Mouse (Mus musculus) bone marrow, adult 2 months (tissue): ENCODE data around the gene Galnt10. TPM values are rescaled to one million over a fixed set of nuclear protein-coding genes. Genes with fewer than 3 reads are reported as not detected.

ENCODE experiments used
- H3K27ac ChIP-seq: fragments of 200-500 bp; 2 replicates; pipeline ENCODE4 v1.5.1; 2012; ENCODE audit warnings: low read depth, mild to moderate bottlenecking, control low read depth, inconsistent platforms, low read length; ENCODE audit not compliant: control insufficient read depth, poor library complexity, insufficient read depth
- H3K4me1 ChIP-seq: fragments of 200-500 bp; 2 replicates; pipeline ENCODE4 v1.6.1; 2011; ENCODE audit warnings: low read length; ENCODE audit not compliant: control insufficient read depth, insufficient read depth
- H3K4me3 ChIP-seq: fragments of 200-500 bp; replicated peaks from 2 replicates; pipeline ENCODE3; 2011; ENCODE audit warnings: mild to moderate bottlenecking, low read depth, low read length, control low read depth; ENCODE audit not compliant: control insufficient read depth
- CTCF ChIP-seq: fragments of 200-500 bp; IDR thresholded peaks from 2 replicates; pipeline ENCODE4 v1.5.1; 2011; ENCODE audit warnings: low read length, control low read depth; ENCODE audit not compliant: control insufficient read depth, insufficient read depth
- POLR2A ChIP-seq: fragments of 200-500 bp; IDR thresholded peaks from 2 replicates; pipeline ENCODE4 v1.6.1; 2011; ENCODE audit warnings: low read depth, mild to moderate bottlenecking, control low read depth, low read length, borderline replicate concordance; ENCODE audit not compliant: control insufficient read depth
- WGBS: fragments of 180-500 bp; shearing (Covaris S2); methylation state at CpG from one replicate; pipeline ENCODE4 v1.1.7; 2018; 5-methylcytosine and 5-hydroxymethylcytosine counted together
- polyA plus RNA-seq: library from polyadenylated mRNA; stranded (reverse); fragments of >200 nt; gene quantifications from 2 replicates; pipeline ENCODE4 v1.2.4, GENCODE M21; 2011; ENCODE audit warnings: low replicate concordance; ENCODE audit not compliant: missing spikeins, insufficient read depth, insufficient read length

Galnt10 gene
- polyA plus RNA-seq = 16.6 and 18.0 TPM in 2 replicates

DNA sequence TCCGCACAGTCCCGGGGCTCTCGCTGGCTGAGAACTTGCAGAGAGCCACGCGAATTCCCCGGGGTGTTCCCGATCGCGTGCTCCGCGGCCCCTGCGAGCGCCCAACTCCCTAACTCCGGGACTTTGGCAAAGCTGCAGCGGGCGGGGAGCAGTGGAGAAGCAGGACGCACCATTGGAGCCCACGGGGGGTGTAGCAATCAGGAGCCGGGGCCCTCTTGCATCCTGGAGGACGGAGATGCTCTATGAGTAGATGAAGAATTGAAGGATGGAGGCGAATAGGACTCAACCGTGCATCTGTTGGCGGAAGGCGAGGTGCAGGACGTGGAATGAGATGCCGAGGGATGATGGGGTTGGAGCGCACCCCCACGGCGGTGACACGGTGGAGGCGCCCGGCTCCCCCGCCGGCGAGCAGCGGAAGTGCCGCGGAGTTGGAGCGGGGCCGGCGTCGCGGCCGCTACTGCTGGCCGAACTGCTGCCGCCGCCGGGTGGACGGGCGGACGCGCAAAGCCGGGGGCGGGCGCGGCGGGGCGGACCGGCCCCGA is at the start of gene Galnt10:
Galnt10 (plus strand) TSS at position 425 of the 542 bp plus-strand sequence.
- WGBS = under 1% methylated on average over 57 of the region's 60 CpGs
- peaks cover 3% of the 10 kb centered on the region; the same call in 1 of the 2 replicates for H3K4me1 ChIP-seq
- peak within 1 kb of the TSS; percentile 81 for H3K27ac ChIP-seq
- peak within 1 kb of the TSS; percentile 94 for H3K4me3 ChIP-seq
- TF ChIP-seq POLR2A = peak; percentile 94; the same call in 1 of the 2 replicates
- TF ChIP-seq CTCF = peak; percentile 35; the same call in 1 of the 2 replicates

DNA sequence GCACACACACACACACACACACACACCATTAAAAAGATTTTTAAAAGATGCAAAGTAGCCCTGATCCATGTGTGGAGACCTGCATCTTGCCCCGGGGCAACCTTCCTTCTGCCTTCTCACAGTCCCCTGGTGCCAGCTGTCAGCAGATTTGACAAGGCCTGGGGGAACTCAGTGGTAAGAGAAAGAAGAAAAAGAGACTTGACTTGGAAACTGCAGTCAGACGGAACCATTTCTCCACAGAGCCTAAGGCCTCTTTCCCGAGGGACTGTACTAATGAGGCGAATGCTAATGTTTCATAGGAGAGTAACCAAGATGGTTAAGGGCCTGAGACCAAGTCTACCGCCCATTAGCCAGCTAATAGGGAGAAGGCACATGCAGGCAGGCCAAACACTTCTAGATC is 49.3 kb upstream of the Galnt10 start:
- H3K4me1 ChIP-seq = no peaks in the 10 kb centered on the region
- no peak for TF ChIP-seq POLR2A
- TF ChIP-seq CTCF = no peak

DNA sequence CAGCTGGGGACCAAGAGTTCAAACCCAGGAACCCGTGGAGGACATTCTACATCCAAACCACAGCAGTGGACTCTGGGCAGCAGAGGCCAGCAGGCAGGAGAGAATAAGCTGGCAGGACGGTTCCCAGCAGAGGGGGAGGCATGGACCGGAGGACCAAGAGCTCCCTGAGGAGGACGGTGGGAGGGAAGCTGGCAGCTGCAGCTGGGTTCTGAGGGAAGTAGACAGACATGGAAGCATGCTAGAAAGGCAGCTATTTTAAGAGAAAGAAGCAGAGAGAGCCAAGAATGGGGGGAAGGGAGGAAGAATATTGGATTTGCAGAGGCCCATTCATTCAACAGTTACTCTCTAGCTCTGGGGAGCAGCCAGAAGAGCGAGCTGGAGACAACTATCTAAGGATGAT is 47.1 kb upstream of the Galnt10 start:
- 80% methylated on average over 5 of the region's 5 CpGs for WGBS
- Histone ChIP-seq H3K4me1 (no peaks in the 10 kb centered on the region), H3K4me3 (no peak overlapping the region), H3K27ac (no peak overlapping the region)
- TF ChIP-seq CTCF (no peak), POLR2A (no peak)

More for the DNA sequence above, 49.3 kb upstream of the Galnt10 start:
- no peak overlapping the region for H3K4me3 ChIP-seq
- H3K27ac ChIP-seq = no peak overlapping the region
- WGBS = 79% methylated on average over 5 of the region's 5 CpGs

DNA sequence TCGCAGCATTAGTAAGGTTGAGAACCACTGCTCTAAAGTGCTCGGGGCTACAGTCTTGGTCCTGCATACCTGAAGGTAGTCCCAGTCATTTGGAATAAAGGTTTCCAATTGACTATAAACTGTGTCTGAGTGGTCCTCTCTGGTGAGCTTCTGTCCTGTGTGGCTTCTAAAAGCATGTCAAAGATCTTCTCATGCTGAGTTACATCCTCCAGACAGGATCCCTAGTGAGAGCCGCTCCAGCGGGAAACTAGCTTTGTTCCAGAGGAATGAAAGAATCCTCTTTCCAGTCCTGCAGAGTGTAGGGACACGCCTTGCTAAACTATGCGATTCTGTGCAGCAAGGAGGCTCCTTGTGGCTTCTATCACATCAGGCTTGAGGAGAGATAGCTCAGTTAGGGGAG is 45.9 kb upstream of the Galnt10 start:
- no peak for TF ChIP-seq CTCF
- WGBS = 76% methylated on average over 6 of the region's 6 CpGs
- H3K4me3 ChIP-seq = no peak overlapping the region

DNA sequence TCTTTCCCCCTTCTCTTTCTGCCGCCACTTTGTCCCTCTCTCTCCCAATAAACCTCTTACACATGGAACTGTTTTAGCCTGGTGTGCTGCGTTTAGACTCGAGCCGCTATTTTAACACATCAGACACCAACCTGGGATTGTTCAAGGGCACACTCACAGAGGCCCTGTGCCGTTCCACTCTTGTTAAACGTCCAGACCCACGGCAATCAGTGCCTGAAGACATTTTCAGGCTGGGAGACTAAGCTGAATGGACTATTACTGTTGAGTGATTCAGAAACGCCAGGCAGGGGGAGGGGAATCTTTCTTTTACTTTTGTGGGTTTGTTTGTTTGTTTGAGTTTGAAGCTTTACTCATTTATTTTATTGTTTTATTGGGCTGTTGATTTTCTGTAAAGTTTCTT is 45.1 kb upstream of the Galnt10 start:
- 80% methylated on average over 8 of the region's 8 CpGs for WGBS
- H3K4me3 ChIP-seq = no peak overlapping the region
- no peaks in the 10 kb centered on the region for H3K4me1 ChIP-seq
- no peak overlapping the region for H3K27ac ChIP-seq
- no peak for TF ChIP-seq CTCF

More for the DNA sequence above, 45.9 kb upstream of the Galnt10 start:
- no peaks in the 10 kb centered on the region for H3K4me1 ChIP-seq
- no peak overlapping the region for H3K27ac ChIP-seq

DNA sequence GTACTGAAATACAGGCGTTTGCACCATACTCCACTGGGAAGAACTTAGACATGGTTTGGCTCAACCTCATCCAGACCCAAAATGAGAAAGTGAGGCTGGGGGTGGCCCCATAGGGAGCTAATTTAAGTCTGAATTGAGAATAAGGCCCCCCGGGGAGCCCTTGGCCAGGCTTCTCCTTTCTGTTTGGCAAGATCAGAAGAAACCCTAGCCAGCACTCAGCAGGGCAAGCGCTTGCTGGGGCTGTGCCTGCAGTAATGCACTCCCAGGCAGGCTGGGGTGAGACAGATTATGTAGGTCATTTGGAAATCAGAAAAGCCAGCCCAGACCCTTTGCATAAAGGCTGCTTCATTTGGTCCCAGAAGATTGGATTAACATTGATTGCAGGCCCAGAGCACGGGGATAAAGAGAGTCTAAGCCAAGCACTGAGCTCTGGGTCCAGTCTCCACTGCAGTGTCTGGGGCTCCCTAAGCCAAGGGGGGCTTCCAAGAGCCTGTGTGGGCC is 44.6 kb upstream of the Galnt10 start:
- no peaks in the 10 kb centered on the region for H3K4me1 ChIP-seq
- TF ChIP-seq CTCF = no peak
- TF ChIP-seq POLR2A = no peak
- H3K4me3 ChIP-seq = no peak overlapping the region
- 75% methylated on average over 4 of the region's 4 CpGs for WGBS
- H3K27ac ChIP-seq = no peak overlapping the region

DNA sequence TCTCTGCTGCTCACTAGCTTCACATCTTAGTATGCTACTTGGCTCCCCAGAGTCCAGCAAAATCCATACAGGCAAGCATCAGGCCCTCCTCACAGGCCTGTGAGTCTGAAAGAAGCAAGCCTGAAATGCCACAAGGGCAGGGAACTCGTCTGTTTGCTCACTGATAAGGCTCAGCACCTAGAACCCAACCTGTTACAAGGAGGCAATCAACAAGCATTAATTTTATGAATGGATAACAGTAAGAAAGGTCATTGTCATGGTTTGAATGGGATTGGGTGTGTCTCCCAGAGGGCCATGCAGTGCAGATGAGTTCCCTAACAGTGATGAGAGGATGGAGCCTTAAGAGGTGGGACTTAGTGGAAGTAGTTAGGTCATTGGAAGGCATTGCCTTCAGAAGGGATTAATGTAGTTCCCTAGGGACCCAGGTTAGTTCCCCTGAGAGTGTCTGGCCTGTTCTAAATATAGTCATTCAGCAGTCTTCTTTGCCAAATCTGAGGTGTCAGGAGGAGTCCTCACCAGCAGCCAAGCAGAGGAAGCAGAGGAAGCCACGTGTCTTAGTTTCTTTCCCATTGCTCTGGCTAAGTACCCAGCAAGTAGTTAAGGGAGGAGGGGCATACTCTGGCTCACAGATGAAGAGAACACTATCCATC is 43.3 kb upstream of the Galnt10 start:
- 30% methylated on average over 2 of the region's 2 CpGs for WGBS
- Histone ChIP-seq H3K27ac (no peak overlapping the region), H3K4me3 (no peak overlapping the region), H3K4me1 (no peaks in the 10 kb centered on the region)
- TF ChIP-seq CTCF (no peak), POLR2A (no peak)

DNA sequence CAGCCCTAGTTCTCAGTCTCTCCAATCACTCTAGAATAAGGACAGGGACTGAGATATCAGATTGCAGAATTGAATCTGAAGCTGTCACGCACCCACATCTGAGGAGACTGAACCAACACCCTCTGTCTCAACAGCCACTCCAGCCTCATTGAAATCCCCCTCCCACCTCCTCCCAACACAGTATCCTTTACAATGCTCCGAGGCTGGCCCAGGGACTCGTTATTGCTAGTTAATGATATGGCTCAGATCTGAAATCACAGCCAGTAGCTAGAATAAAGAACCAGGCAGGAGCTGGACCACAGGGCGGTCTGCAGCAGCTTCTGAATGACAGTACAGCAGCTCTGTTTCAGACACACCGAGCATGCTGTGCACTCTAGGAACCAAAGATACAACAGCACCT is 40.2 kb upstream of the Galnt10 start:
- Histone ChIP-seq H3K4me1 (no peaks in the 10 kb centered on the region), H3K27ac (no peak overlapping the region), H3K4me3 (no peak overlapping the region)
- WGBS = 72% methylated on average over 5 of the region's 5 CpGs
- TF ChIP-seq CTCF (no peak), POLR2A (no peak)

DNA sequence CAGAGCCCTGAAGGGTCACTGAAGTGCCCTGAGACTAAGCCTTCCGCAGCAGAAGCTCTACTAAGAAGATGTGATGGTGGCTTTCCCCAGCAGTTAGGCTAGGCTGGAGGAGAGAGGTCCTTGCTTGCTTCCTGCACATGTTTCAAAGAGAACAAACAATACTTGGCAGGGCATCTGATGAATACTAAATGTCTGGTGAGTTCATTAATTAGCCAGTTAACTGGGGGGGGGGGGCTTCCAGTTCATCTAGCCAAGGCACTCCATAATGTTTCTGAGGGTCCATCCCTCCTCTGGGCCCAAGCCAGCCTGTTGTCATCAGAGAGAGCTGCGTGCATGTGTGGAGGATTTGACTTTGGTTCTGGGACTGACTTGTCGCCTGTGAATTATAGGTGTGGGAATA is 39.6 kb upstream of the Galnt10 start:
- 84% methylated on average over 3 of the region's 3 CpGs for WGBS
- no peaks in the 10 kb centered on the region for H3K4me1 ChIP-seq
- TF ChIP-seq POLR2A (no peak), CTCF (no peak)

More for the DNA sequence above, 39.6 kb upstream of the Galnt10 start:
- Histone ChIP-seq H3K4me3 (no peak overlapping the region), H3K27ac (no peak overlapping the region)
